Mouse (Mus musculus): Measurements from ENCODE around the gene Nwd2. TPM values are rescaled to one million over a fixed set of nuclear protein-coding genes. Genes with fewer than 3 reads are reported as not detected.

Gene Nwd2
- total and polyA plus RNA-seq, 2 experiments from 2014 or later = 10.2 to 23.1 TPM

- TF ChIP-seq CTCF (IDR thresholded peaks at IDR 0.05; ENCODE audit: low read depth) = no peak
- no peak for ATAC-seq
- no peak overlapping the region for H3K27ac ChIP-seq
- 58% methylated on average over 1 of the region's 1 CpGs for WGBS
- no peaks in the 10 kb centered on the region for H3K27me3 ChIP-seq (ENCODE audit: insufficient read depth, low read length)
- H3K4me1 ChIP-seq (ENCODE audit: insufficient read depth, low read length) = no peaks in the 10 kb centered on the region
- H3K9ac ChIP-seq (replicated peaks; ENCODE audit: low read length) = no peak overlapping the region
- no peak overlapping the region for H3K4me3 ChIP-seq (ENCODE audit: low read length)
- H3K36me3 ChIP-seq (ENCODE audit: insufficient read depth, low read length) = no peaks in the 10 kb centered on the region
- no peaks in the 10 kb centered on the region for H3K9me3 ChIP-seq (ENCODE audit: low read length)
- DNase-seq (ENCODE audit: low spot score) = no peak
- no peak overlapping the region for H3K4me2 ChIP-seq (ENCODE audit: low read depth, low read length)
These were observed 99.9 kb downstream of the Nwd2 start for GRCm38 (mm10) chr5:63748759-63749158.

GRCm38 (mm10) chr5:63755092-63755761, 106.3 kb downstream of the Nwd2 start:
- Histone ChIP-seq H3K9ac (replicated peaks; ENCODE audit: low read length) (no peak overlapping the region), H3K36me3 (ENCODE audit: insufficient read depth, low read length) (no peaks in the 10 kb centered on the region), H3K4me1 (ENCODE audit: insufficient read depth, low read length) (no peaks in the 10 kb centered on the region), H3K4me3 (ENCODE audit: low read length) (no peak overlapping the region), H3K4me2 (ENCODE audit: low read depth, low read length) (no peak overlapping the region), H3K27ac (no peak overlapping the region), H3K27me3 (ENCODE audit: insufficient read depth, low read length) (no peaks in the 10 kb centered on the region), H3K9me3 (ENCODE audit: low read length) (no peaks in the 10 kb centered on the region)
- DNase-seq (ENCODE audit: low spot score) (no peak), ATAC-seq (no peak)
- 78% methylated on average over 5 of the region's 5 CpGs for WGBS
- no peak for TF ChIP-seq CTCF (IDR thresholded peaks at IDR 0.05; ENCODE audit: low read depth)

GRCm38 (mm10) chr5:63755938-63756337, 107.0 kb downstream of the Nwd2 start:
- WGBS = 83% methylated on average over 3 of the region's 3 CpGs
- Histone ChIP-seq H3K4me3 (ENCODE audit: low read length) (no peak overlapping the region), H3K9ac (replicated peaks; ENCODE audit: low read length) (no peak overlapping the region), H3K27me3 (ENCODE audit: insufficient read depth, low read length) (no peaks in the 10 kb centered on the region), H3K4me2 (ENCODE audit: low read depth, low read length) (no peak overlapping the region), H3K4me1 (ENCODE audit: insufficient read depth, low read length) (no peaks in the 10 kb centered on the region), H3K36me3 (ENCODE audit: insufficient read depth, low read length) (no peaks in the 10 kb centered on the region), H3K27ac (no peak overlapping the region), H3K9me3 (ENCODE audit: low read length) (no peaks in the 10 kb centered on the region)
- no peak for ATAC-seq
- TF ChIP-seq CTCF (IDR thresholded peaks at IDR 0.05; ENCODE audit: low read depth) = no peak
- no peak for DNase-seq (ENCODE audit: low spot score)

GRCm38 (mm10) chr5:63765886-63766285, 117.0 kb downstream of the Nwd2 start:
- no peak overlapping the region for H3K27ac ChIP-seq
- H3K4me3 ChIP-seq (ENCODE audit: low read length) = no peak overlapping the region
- H3K9me3 ChIP-seq (ENCODE audit: low read length) = no peaks in the 10 kb centered on the region
- H3K4me1 ChIP-seq (ENCODE audit: insufficient read depth, low read length) = no peaks in the 10 kb centered on the region
- no peak for TF ChIP-seq CTCF (IDR thresholded peaks at IDR 0.05; ENCODE audit: low read depth)
- H3K4me2 ChIP-seq (ENCODE audit: low read depth, low read length) = no peak overlapping the region
- peak; percentile 43 for DNase-seq (ENCODE audit: low spot score)
- H3K9ac ChIP-seq (replicated peaks; ENCODE audit: low read length) = no peak overlapping the region
- ATAC-seq = peak; percentile 35
- no peaks in the 10 kb centered on the region for H3K27me3 ChIP-seq (ENCODE audit: insufficient read depth, low read length)
- WGBS = 71% methylated on average over 4 of the region's 4 CpGs
- no peaks in the 10 kb centered on the region for H3K36me3 ChIP-seq (ENCODE audit: insufficient read depth, low read length)

- no peak overlapping the region for H3K27ac ChIP-seq
- no peaks in the 10 kb centered on the region for H3K9me3 ChIP-seq (ENCODE audit: low read length)
- H3K27me3 ChIP-seq (ENCODE audit: insufficient read depth, low read length) = no peaks in the 10 kb centered on the region
- DNase-seq (ENCODE audit: low spot score) (peak; percentile 92), ATAC-seq (peak; percentile 54; the same call in 1 of the 2 replicates)
- no peak overlapping the region for H3K9ac ChIP-seq (replicated peaks; ENCODE audit: low read length)
- 0 out of 2 replicates have a peak overlapping the region, but pooled peaks have one; percentile 44 for H3K4me2 ChIP-seq (ENCODE audit: low read depth, low read length)
- no peaks in the 10 kb centered on the region for H3K36me3 ChIP-seq (ENCODE audit: insufficient read depth, low read length)
- TF ChIP-seq CTCF (IDR thresholded peaks at IDR 0.05; ENCODE audit: low read depth) = peak; percentile 84
- WGBS = 40% methylated on average over 6 of the region's 6 CpGs
- H3K4me3 ChIP-seq (ENCODE audit: low read length) = no peak overlapping the region
- H3K4me1 ChIP-seq (ENCODE audit: insufficient read depth, low read length) = no peaks in the 10 kb centered on the region
These were observed 117.8 kb downstream of the Nwd2 start for GRCm38 (mm10) chr5:63766715-63767114.

GRCm38 (mm10) chr5:63767464-63767863, 118.6 kb downstream of the Nwd2 start:
- peak; percentile 38 for DNase-seq (ENCODE audit: low spot score)
- no peak overlapping the region; the same call in 1 of the 2 replicates for H3K9ac ChIP-seq (replicated peaks; ENCODE audit: low read length)
- 54% methylated on average over 8 of the region's 8 CpGs for WGBS
- TF ChIP-seq CTCF (IDR thresholded peaks at IDR 0.05; ENCODE audit: low read depth) = no peak
- H3K4me3 ChIP-seq (ENCODE audit: low read length) = 0 out of 2 replicates have a peak overlapping the region, but pooled peaks have one; percentile 4
- H3K27me3 ChIP-seq (ENCODE audit: insufficient read depth, low read length) = no peaks in the 10 kb centered on the region
- H3K9me3 ChIP-seq (ENCODE audit: low read length) = no peaks in the 10 kb centered on the region
- ATAC-seq = peak; percentile 58; the same call in 1 of the 2 replicates
- H3K4me1 ChIP-seq (ENCODE audit: insufficient read depth, low read length) = no peaks in the 10 kb centered on the region
- H3K27ac ChIP-seq = 0 out of 2 replicates have a peak overlapping the region, but pooled peaks have one; percentile 29
- H3K36me3 ChIP-seq (ENCODE audit: insufficient read depth, low read length) = no peaks in the 10 kb centered on the region
- peak overlapping the region; percentile 44 for H3K4me2 ChIP-seq (ENCODE audit: low read depth, low read length)

GRCm38 (mm10) chr5:63768220-63768619, 119.3 kb downstream of the Nwd2 start:
- Histone ChIP-seq H3K4me2 (ENCODE audit: low read depth, low read length) (peak overlapping the region; percentile 44; the same call in 1 of the 2 replicates), H3K27ac (no peak overlapping the region), H3K36me3 (ENCODE audit: insufficient read depth, low read length) (no peaks in the 10 kb centered on the region), H3K9ac (replicated peaks; ENCODE audit: low read length) (no peak overlapping the region; the same call in 1 of the 2 replicates), H3K4me1 (ENCODE audit: insufficient read depth, low read length) (no peaks in the 10 kb centered on the region), H3K27me3 (ENCODE audit: insufficient read depth, low read length) (no peaks in the 10 kb centered on the region), H3K9me3 (ENCODE audit: low read length) (no peaks in the 10 kb centered on the region), H3K4me3 (ENCODE audit: low read length) (no peak overlapping the region)
- WGBS = 85% methylated on average over 4 of the region's 4 CpGs
- DNase-seq (ENCODE audit: low spot score) (no peak), ATAC-seq (no peak)
- TF ChIP-seq CTCF (IDR thresholded peaks at IDR 0.05; ENCODE audit: low read depth) = no peak

All from hindbrain, postnatal 0 days (tissue).